Mouse (Mus musculus): ENCODE measurements around the gene Specc1. TPM values are rescaled to one million over a fixed set of nuclear protein-coding genes. Genes with fewer than 3 reads are reported as not detected.

Gene Specc1
- total and polyA plus RNA-seq, 2 experiments from 2014 or later: 12.8 to 25.0 TPM

DNA sequence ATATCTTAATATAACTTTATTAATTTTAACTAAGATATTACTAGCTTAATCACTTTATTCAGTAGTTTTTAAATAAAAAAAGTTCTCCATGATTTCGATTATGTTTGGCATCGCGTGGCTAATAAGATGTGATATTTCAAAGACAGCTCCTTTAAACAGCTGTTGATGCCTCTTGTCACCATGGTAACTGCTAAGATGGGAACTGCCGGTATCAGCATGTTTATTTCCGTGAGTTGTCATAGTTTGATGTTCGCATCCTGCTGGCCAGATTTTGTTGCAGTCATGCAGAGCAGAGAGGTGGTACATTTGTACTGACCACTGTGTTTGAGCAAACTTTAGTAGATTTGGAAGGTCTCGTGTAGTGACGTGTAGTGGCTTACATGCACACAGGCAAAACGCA lies 33.1 kb downstream of the Specc1 start:
- Histone ChIP-seq H3K4me1 (ENCODE audit: insufficient read depth, low read length) (no peaks in the 10 kb centered on the region), H3K4me3 (ENCODE audit: low read depth, low read length) (no peak overlapping the region), H3K27me3 (ENCODE audit: insufficient read depth, low read length) (no peaks in the 10 kb centered on the region), H3K27ac (ENCODE audit: low read depth, low read length) (no peak overlapping the region), H3K9me3 (ENCODE audit: low read length) (no peaks in the 10 kb centered on the region), H3K4me2 (ENCODE audit: low read depth, low read length, poor library complexity, severe bottlenecking) (no peak overlapping the region), H3K36me3 (ENCODE audit: insufficient read depth, low read length) (no peaks in the 10 kb centered on the region), H3K9ac (replicated peaks; ENCODE audit: low read length, poor library complexity, severe bottlenecking) (no peak overlapping the region)
- 50% methylated on average over 9 of the region's 9 CpGs for WGBS
- no peak for TF ChIP-seq CTCF (IDR thresholded peaks at IDR 0.05)
- ATAC-seq (ENCODE audit: low FRiP score) (no peak), DNase-seq (ENCODE audit: low spot score) (peak; percentile 30)

DNA sequence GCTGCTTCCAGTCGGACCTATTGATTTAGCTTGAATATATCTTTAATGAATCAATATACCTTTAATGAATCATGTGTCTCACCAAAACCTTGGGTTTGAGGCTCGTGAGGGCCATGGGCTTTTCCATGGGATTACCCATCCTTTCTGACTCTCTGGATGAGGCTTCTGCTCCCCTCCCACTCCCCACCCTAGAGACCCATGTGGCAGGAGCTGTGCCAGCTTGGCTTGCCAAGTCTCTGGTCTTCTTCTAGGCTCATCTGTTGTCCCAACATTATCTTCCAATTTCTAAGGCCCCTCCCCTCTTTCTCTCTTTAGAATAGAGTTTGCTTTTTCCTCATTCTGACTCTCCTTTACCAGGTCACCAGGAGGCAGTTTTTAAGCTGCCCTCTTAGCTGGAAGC lies 35.0 kb downstream of the Specc1 start:
- 82% methylated on average over 2 of the region's 2 CpGs for WGBS
- TF ChIP-seq CTCF (IDR thresholded peaks at IDR 0.05): no peak

DNA sequence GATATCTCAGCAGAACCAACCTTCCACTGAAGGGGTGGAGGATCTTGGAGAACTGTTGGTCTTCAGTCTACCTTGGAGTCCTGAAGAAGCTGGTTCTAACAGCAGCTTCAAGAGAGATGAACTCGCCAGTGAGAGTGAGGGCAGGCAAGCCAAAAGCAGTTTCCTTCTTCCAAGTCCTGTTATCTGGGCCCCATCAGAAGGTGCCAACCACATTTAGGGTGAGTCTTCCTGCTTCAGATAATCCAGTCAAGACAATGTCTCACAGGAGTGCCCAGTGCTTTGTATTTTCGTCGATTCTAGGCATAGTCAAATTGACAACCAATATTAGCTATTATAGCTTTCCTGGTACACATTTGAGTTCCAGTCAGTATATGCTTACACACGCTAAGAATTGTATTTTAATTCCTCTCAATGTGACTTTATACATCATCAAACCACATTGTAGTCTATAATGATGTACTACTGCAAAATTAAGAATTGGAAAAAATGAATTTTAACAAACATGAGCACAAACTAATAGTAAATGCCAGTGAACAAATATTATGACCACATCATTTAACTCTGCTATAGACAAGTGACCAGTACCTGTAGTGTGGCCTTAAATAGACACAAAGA lies 36.2 kb downstream of the Specc1 start:
- 95% methylated on average over 4 of the region's 4 CpGs for WGBS
- no peak overlapping the region for H3K9ac ChIP-seq (replicated peaks; ENCODE audit: low read length, poor library complexity, severe bottlenecking)
- H3K36me3 ChIP-seq (ENCODE audit: insufficient read depth, low read length): no peaks in the 10 kb centered on the region
- no peak overlapping the region for H3K27ac ChIP-seq (ENCODE audit: low read depth, low read length)
- no peaks in the 10 kb centered on the region for H3K9me3 ChIP-seq (ENCODE audit: low read length)
- H3K27me3 ChIP-seq (ENCODE audit: insufficient read depth, low read length): no peaks in the 10 kb centered on the region
- DNase-seq (ENCODE audit: low spot score) (no peak), ATAC-seq (ENCODE audit: low FRiP score) (no peak)
- no peak overlapping the region for H3K4me3 ChIP-seq (ENCODE audit: low read depth, low read length)
- no peaks in the 10 kb centered on the region for H3K4me1 ChIP-seq (ENCODE audit: insufficient read depth, low read length)
- no peak for TF ChIP-seq CTCF (IDR thresholded peaks at IDR 0.05)
- H3K4me2 ChIP-seq (ENCODE audit: low read depth, low read length, poor library complexity, severe bottlenecking): no peak overlapping the region

More for the DNA sequence above, 35.0 kb downstream of the Specc1 start:
- H3K36me3 ChIP-seq (ENCODE audit: insufficient read depth, low read length): no peaks in the 10 kb centered on the region
- H3K9ac ChIP-seq (replicated peaks; ENCODE audit: low read length, poor library complexity, severe bottlenecking): no peak overlapping the region
- ATAC-seq (ENCODE audit: low FRiP score) (no peak), DNase-seq (ENCODE audit: low spot score) (no peak)
- no peaks in the 10 kb centered on the region for H3K4me1 ChIP-seq (ENCODE audit: insufficient read depth, low read length)
- H3K9me3 ChIP-seq (ENCODE audit: low read length): no peaks in the 10 kb centered on the region
- H3K4me3 ChIP-seq (ENCODE audit: low read depth, low read length): no peak overlapping the region
- no peaks in the 10 kb centered on the region for H3K27me3 ChIP-seq (ENCODE audit: insufficient read depth, low read length)
- no peak overlapping the region for H3K4me2 ChIP-seq (ENCODE audit: low read depth, low read length, poor library complexity, severe bottlenecking)
- H3K27ac ChIP-seq (ENCODE audit: low read depth, low read length): no peak overlapping the region

DNA sequence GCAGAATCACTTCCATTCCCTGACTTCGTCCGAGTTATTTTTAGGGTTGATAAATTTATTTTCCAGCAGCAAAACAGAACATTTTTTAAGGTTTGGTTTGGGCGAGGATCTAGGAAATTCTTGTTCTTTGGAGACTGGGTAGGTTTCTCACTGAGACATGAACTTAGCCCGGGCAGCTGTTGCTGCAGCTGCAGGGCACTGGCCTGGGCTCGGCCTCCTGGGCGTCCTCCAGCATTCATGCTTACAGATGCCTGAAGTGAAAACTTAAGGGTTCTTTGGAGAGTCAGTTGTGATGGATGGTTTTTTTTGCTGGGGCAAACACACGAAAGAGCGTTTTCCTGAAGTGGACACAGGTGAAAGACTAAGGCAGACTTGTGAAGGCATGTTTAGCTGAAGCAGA lies 42.9 kb downstream of the Specc1 start:
- DNase-seq (ENCODE audit: low spot score) (no peak), ATAC-seq (ENCODE audit: low FRiP score) (no peak)
- WGBS: 92% methylated on average over 8 of the region's 8 CpGs
- Histone ChIP-seq H3K4me2 (ENCODE audit: low read depth, low read length, poor library complexity, severe bottlenecking) (no peak overlapping the region), H3K4me1 (ENCODE audit: insufficient read depth, low read length) (no peaks in the 10 kb centered on the region), H3K4me3 (ENCODE audit: low read depth, low read length) (no peak overlapping the region), H3K9me3 (ENCODE audit: low read length) (no peaks in the 10 kb centered on the region), H3K27me3 (ENCODE audit: insufficient read depth, low read length) (no peaks in the 10 kb centered on the region), H3K36me3 (ENCODE audit: insufficient read depth, low read length) (no peaks in the 10 kb centered on the region), H3K27ac (ENCODE audit: low read depth, low read length) (no peak overlapping the region), H3K9ac (replicated peaks; ENCODE audit: low read length, poor library complexity, severe bottlenecking) (no peak overlapping the region)
- no peak for TF ChIP-seq CTCF (IDR thresholded peaks at IDR 0.05)

DNA sequence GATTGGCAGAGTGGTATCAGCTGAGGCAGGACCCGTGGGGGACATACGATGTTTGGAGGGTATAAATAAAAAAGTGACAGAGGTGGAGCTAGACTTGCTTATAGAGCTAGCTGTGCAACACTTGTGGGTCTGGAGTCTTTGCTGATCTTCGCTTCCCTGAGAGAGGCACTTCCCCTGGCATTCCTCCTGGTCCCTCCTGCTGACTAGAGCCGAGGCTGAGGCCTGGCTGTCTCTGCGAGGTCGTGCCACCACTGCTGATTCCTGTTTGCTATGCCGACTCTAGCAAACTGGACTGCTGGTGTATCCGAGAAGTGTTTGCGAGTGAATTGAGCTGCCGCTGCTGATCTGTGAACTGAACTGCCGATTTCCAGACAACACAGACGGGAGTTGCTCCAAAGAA lies 43.5 kb downstream of the Specc1 start:
- no peaks in the 10 kb centered on the region for H3K36me3 ChIP-seq (ENCODE audit: insufficient read depth, low read length)
- no peak for TF ChIP-seq CTCF (IDR thresholded peaks at IDR 0.05)
- 83% methylated on average over 12 of the region's 12 CpGs for WGBS
- H3K27ac ChIP-seq (ENCODE audit: low read depth, low read length): no peak overlapping the region
- no peak overlapping the region for H3K4me3 ChIP-seq (ENCODE audit: low read depth, low read length)
- no peaks in the 10 kb centered on the region for H3K27me3 ChIP-seq (ENCODE audit: insufficient read depth, low read length)
- no peak overlapping the region for H3K4me2 ChIP-seq (ENCODE audit: low read depth, low read length, poor library complexity, severe bottlenecking)
- no peaks in the 10 kb centered on the region for H3K4me1 ChIP-seq (ENCODE audit: insufficient read depth, low read length)
- ATAC-seq (ENCODE audit: low FRiP score): no peak
- H3K9me3 ChIP-seq (ENCODE audit: low read length): no peaks in the 10 kb centered on the region
- no peak overlapping the region for H3K9ac ChIP-seq (replicated peaks; ENCODE audit: low read length, poor library complexity, severe bottlenecking)
- no peak for DNase-seq (ENCODE audit: low spot score)

DNA sequence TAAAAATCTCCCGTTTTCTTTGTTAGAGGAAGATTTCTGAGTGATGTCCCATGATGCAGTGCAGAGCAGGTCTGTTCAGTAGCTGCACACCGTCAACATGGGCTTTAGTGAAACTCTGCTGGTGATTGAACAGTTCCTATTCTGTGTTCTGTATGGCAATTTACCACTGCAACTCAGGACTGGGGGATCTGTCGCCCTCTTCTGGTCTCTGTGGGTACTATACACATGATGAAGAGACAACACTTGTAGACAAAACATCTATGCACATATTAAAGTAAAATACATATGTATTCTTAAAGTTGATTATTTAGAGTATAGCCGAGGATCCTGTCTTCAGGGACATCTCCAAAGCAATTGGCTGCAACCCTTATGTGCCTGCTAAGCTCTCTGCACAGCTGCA lies 45.4 kb downstream of the Specc1 start:
- Histone ChIP-seq H3K9me3 (ENCODE audit: low read length) (no peaks in the 10 kb centered on the region), H3K27ac (ENCODE audit: low read depth, low read length) (no peak overlapping the region), H3K4me1 (ENCODE audit: insufficient read depth, low read length) (no peaks in the 10 kb centered on the region), H3K36me3 (ENCODE audit: insufficient read depth, low read length) (no peaks in the 10 kb centered on the region), H3K4me2 (ENCODE audit: low read depth, low read length, poor library complexity, severe bottlenecking) (no peak overlapping the region), H3K9ac (replicated peaks; ENCODE audit: low read length, poor library complexity, severe bottlenecking) (no peak overlapping the region), H3K27me3 (ENCODE audit: insufficient read depth, low read length) (no peaks in the 10 kb centered on the region), H3K4me3 (ENCODE audit: low read depth, low read length) (no peak overlapping the region)
- 70% methylated on average over 4 of the region's 4 CpGs for WGBS
- no peak for DNase-seq (ENCODE audit: low spot score)
- ATAC-seq (ENCODE audit: low FRiP score): no peak
- TF ChIP-seq CTCF (IDR thresholded peaks at IDR 0.05): peak; percentile 56
